Mouse (Mus musculus) small intestine, adult 2 months (tissue): ENCODE data around the gene Kcna7.

ENCODE experiments used
- CTCF ChIP-seq: fragments of 200-500 bp; IDR thresholded peaks from 2 replicates; pipeline ENCODE4 v1.5.1; 2012; ENCODE audit warnings: low read depth, mild to moderate bottlenecking, control low read depth, inconsistent platforms, low read length, moderate library complexity, mixed read lengths; ENCODE audit not compliant: insufficient replicate concordance, insufficient read length; ENCODE audit errors: extremely low read depth
- POLR2A ChIP-seq: fragments of 200-500 bp; IDR thresholded peaks from 2 replicates; pipeline ENCODE4 v1.6.1; 2012; ENCODE audit warnings: low read depth, mild to moderate bottlenecking, control low read depth, inconsistent platforms, low read length, moderate library complexity

- 0 out of 2 replicates have a peak, but pooled peaks have one; percentile 19 for TF ChIP-seq CTCF
- peak; percentile 89 for TF ChIP-seq POLR2A
Observed at GRCm38 (mm10) chr7:45395578-45396336, 9.7 kb upstream of the Kcna7 start, which contains the start of gene Snrnp70.
